Mouse (Mus musculus): Measurements from ENCODE around the gene Cwc27. TPM values are rescaled to one million over a fixed set of nuclear protein-coding genes. Genes with fewer than 3 reads are reported as not detected.

Cwc27 gene
- 12.5 and 23.5 TPM in 2 replicates for total RNA-seq (2023)

GRCm38 (mm10) chr13:104816635-104817571, at the start of gene Cwc27:
Gene Cwc27 (minus strand): TSS chr13:104817142.

GRCm38 (mm10) chr13:104863127-104863979, 46.4 kb upstream of the Cwc27 start, which contains the start of gene Shisal2b:
Gene Shisal2b (minus strand): TSS chr13:104863893.

GRCm38 (mm10) chr13:104792184-104792583, 24.8 kb downstream of the Cwc27 start, which contains the start of gene Srek1ip1:
Gene Srek1ip1 (plus strand): TSS chr13:104792484.

Other genes starting within 250 kb of the Cwc27 start
- 9.7 and 10.0 TPM in 2 replicates for gene Srek1ip1, start 24.7 kb downstream of the Cwc27 start, total RNA-seq (2023)
- not detected in 2 replicates for gene Shisal2b, start 46.8 kb upstream of the Cwc27 start, total RNA-seq (2023)
- not detected in 2 replicates for gene Rgs7bp, start 237.8 kb upstream of the Cwc27 start, total RNA-seq (2023)

Measured in neutrophil, adult 65 days (primary cell).